Mouse (Mus musculus) heart, adult 18-20 months (tissue): ENCODE results near the gene Egln1. TPM values are rescaled to one million over a fixed set of nuclear protein-coding genes. Genes with fewer than 3 reads are reported as not detected.

Experiments
- DNase-seq, 2 experiments: peaks; one replicate each; pipeline ENCODE4 v3.0.0; 2021 to 2022; ENCODE audit warnings: mixed read lengths in 1 of 2
- total RNA-seq, 2 experiments: library from RNA; stranded (reverse); gene quantifications; 2 replicates each; pipeline ENCODE4 v1.2.3; 2021

The Egln1 gene
- total RNA-seq, 2 experiments from 2014 or later = 310 to 331 TPM

- DNase-seq = peak; percentile 50 to 65
These were observed 1.0 kb downstream of the Egln1 start for GRCm38 (mm10) chr8:124947865-124948732.

- DNase-seq = peak in 1 of 2 experiments; percentile 32
These were observed 4.7 kb downstream of the Egln1 start for GRCm38 (mm10) chr8:124944406-124944805.

GRCm38 (mm10) chr8:124943801-124944200 is 5.3 kb downstream of the Egln1 start:
- DNase-seq = no peak

- peak; percentile 58 to 76 for DNase-seq
These were observed 11.8 kb downstream of the Egln1 start for GRCm38 (mm10) chr8:124937293-124937692.

- DNase-seq = no peak
These were observed 12.4 kb downstream of the Egln1 start for GRCm38 (mm10) chr8:124936699-124937098.

GRCm38 (mm10) chr8:124935116-124935515 is 14.0 kb downstream of the Egln1 start:
- no peak for DNase-seq

- DNase-seq = peak; percentile 67 to 78
These were observed 16.7 kb downstream of the Egln1 start for GRCm38 (mm10) chr8:124932435-124932834.

- DNase-seq = no peak
These were observed 18.5 kb downstream of the Egln1 start for GRCm38 (mm10) chr8:124930649-124931048.

GRCm38 (mm10) chr8:124930086-124930485 is 19.0 kb downstream of the Egln1 start:
- peak; percentile 47 to 56 for DNase-seq

- peak in 1 of 2 experiments; percentile 47 for DNase-seq
These were observed 20.1 kb downstream of the Egln1 start for GRCm38 (mm10) chr8:124929006-124929405.

GRCm38 (mm10) chr8:124926351-124926771 is 22.8 kb downstream of the Egln1 start:
- DNase-seq = peak; percentile 75 to 78

- DNase-seq = peak in 1 of 2 experiments; percentile 45
These were observed 23.4 kb downstream of the Egln1 start for GRCm38 (mm10) chr8:124925544-124926266.

GRCm38 (mm10) chr8:124923971-124924652 is 25.0 kb downstream of the Egln1 start:
- peak; percentile 75 to 84 for DNase-seq

- peak; percentile 43 to 64 for DNase-seq
These were observed 26.5 kb downstream of the Egln1 start for GRCm38 (mm10) chr8:124922490-124923089.

- peak; percentile 65 to 72 for DNase-seq
These were observed 27.5 kb downstream of the Egln1 start for GRCm38 (mm10) chr8:124921369-124922279.

GRCm38 (mm10) chr8:124917741-124918484 is 31.2 kb downstream of the Egln1 start:
- DNase-seq = no peak

- no peak for DNase-seq
These were observed 35.1 kb downstream of the Egln1 start for GRCm38 (mm10) chr8:124914061-124914460.

- peak; percentile 38 to 40 for DNase-seq
These were observed 36.9 kb downstream of the Egln1 start for GRCm38 (mm10) chr8:124911938-124912872.

GRCm38 (mm10) chr8:124910349-124910748 is 38.8 kb downstream of the Egln1 start:
- peak; percentile 58 to 60 for DNase-seq
